Mouse (Mus musculus): ENCODE measurements around the gene E130208F15Rik. TPM values are rescaled to one million over a fixed set of nuclear protein-coding genes. Genes with fewer than 3 reads are reported as not detected.

The E130208F15Rik gene
- polyA plus RNA-seq, 1 experiment = not detected

DNA sequence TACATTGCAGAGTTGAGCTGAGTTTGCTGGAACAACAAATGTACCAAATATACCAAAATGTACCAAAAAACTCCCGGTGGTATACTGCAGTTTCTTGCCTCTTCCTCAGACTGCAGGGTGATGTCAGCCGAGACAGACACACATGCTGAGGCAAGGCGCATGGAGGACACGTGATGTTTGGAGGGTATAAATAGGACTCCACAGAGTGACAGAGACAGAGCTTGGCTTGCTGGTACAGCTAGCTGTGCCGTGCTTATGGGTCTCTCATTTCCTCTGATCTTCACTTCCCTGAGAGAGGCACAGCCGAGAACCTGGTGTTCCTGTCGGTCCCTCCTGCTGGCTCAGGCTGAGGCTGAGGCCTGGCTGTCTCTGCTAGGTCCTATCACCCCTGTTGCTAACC lies 38.8 kb upstream of the E130208F15Rik start:
- Histone ChIP-seq H3K27ac (ENCODE audit: control insufficient read depth, insufficient read depth, low read depth, low read length, poor library complexity) (no peak overlapping the region), H3K4me1 (ENCODE audit: control insufficient read depth, insufficient read depth, low read length) (no peaks in the 10 kb centered on the region; the same call in 1 of the 2 replicates), H3K4me3 (replicated peaks; ENCODE audit: control insufficient read depth, low read depth, low read length) (no peak overlapping the region)
- TF ChIP-seq CTCF (IDR thresholded peaks at IDR 0.05; ENCODE audit: control insufficient read depth, insufficient read depth, low read length) = no peak
- TF ChIP-seq POLR2A (IDR thresholded peaks at IDR 0.05; ENCODE audit: borderline replicate concordance, control insufficient read depth, low read depth, low read length) = no peak
- WGBS = 78% methylated on average over 7 of the region's 7 CpGs

DNA sequence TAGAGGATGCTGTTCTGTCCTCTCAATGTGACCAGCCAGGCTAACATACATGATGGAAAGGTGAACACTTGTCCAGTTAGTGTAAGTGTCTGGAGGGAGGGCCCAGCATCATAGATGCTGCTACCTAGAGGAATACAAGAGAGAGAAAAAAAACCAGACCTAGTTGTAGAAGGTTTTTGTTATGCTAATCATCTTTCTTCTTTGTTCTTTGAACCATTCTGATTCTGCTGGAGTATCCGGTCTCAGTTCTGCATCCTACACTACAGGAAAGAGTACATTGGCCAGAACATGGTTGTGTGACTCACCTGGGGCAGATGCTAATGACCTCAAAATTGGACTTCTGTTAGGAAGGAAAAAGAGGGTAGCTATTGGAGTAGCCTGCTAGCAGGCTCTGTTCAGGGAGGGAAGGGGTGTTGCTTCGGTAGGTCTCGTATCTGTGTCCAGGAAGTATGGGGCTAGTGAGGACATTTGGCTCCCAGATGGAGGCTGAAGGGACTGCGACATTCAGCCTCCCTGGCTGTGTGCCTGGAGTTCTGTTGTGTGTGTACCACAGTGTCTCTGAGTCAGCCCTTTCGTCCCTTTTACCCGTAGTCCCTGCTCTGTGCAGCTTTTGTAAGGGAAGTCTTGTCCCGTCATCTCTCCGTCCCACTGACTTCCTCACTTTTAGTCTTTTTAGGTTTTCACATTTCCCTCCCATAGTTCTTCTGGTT lies 34.7 kb upstream of the E130208F15Rik start:
- H3K4me1 ChIP-seq (ENCODE audit: control insufficient read depth, insufficient read depth, low read length) = no peaks in the 10 kb centered on the region
- H3K4me3 ChIP-seq (replicated peaks; ENCODE audit: control insufficient read depth, low read depth, low read length) = no peak overlapping the region
- H3K27ac ChIP-seq (ENCODE audit: control insufficient read depth, insufficient read depth, low read depth, low read length, poor library complexity) = no peak overlapping the region
- WGBS = 44% methylated on average over 8 of the region's 8 CpGs
- TF ChIP-seq CTCF (IDR thresholded peaks at IDR 0.05; ENCODE audit: control insufficient read depth, insufficient read depth, low read length) (no peak), POLR2A (IDR thresholded peaks at IDR 0.05; ENCODE audit: borderline replicate concordance, control insufficient read depth, low read depth, low read length) (no peak)

DNA sequence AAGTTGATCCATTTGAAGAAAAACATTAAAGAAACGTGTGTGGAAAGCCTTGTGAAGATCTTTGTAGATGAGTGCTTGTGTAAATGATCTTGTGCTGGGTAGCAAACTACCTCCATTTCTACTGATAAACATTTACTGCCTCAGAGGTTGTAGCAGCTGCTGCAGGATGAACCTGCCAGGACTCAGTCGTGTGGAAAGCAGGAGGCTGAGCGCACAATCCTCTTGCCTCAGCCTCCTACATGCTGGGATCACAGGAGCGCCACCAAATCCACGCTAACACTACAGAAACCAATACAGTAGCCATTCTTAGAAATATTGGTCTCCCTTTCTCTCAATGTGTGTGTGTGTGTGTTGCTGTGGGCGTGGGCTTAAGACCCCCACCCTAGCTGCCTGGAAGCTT lies 33.5 kb upstream of the E130208F15Rik start:
- no peak for TF ChIP-seq CTCF (IDR thresholded peaks at IDR 0.05; ENCODE audit: control insufficient read depth, insufficient read depth, low read length)
- TF ChIP-seq POLR2A (IDR thresholded peaks at IDR 0.05; ENCODE audit: borderline replicate concordance, control insufficient read depth, low read depth, low read length) = no peak

DNA sequence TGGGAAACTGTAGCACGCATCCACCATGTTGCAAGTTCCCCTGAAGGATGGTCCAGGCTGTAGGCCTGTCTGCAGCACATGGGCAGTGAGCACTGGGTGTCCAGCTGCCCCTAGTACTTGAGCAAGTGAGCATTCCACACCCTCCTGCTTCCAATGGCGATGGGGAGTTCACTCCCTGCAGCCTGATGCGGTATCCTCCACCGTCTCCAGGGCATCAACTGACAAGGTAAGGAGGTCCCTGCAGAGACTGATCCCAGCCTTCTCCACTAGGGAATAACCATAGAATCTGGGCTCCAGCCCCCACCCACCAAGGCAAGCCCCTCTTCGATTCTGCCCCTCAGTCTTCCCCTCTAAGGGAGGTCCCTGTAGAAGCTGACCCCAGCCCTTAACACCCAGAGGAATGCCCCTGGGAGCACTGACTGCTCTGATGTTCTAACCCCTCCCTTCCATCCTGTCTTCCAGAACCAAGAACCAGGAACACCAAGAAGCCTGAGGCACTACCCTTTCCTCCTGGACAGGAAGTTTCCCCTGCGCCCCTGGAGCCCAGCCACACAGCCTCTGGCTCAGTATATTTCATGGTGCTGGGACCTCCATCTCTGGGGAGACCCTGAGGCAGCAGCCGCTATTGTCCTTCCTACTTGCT lies 32.3 kb upstream of the E130208F15Rik start:
- TF ChIP-seq POLR2A (IDR thresholded peaks at IDR 0.05; ENCODE audit: borderline replicate concordance, control insufficient read depth, low read depth, low read length) = no peak
- no peak for TF ChIP-seq CTCF (IDR thresholded peaks at IDR 0.05; ENCODE audit: control insufficient read depth, insufficient read depth, low read length)

More for the DNA sequence above, 33.5 kb upstream of the E130208F15Rik start:
- Histone ChIP-seq H3K27ac (ENCODE audit: control insufficient read depth, insufficient read depth, low read depth, low read length, poor library complexity) (no peak overlapping the region), H3K4me3 (replicated peaks; ENCODE audit: control insufficient read depth, low read depth, low read length) (no peak overlapping the region), H3K4me1 (ENCODE audit: control insufficient read depth, insufficient read depth, low read length) (no peaks in the 10 kb centered on the region)
- WGBS = 69% methylated on average over 6 of the region's 6 CpGs

DNA sequence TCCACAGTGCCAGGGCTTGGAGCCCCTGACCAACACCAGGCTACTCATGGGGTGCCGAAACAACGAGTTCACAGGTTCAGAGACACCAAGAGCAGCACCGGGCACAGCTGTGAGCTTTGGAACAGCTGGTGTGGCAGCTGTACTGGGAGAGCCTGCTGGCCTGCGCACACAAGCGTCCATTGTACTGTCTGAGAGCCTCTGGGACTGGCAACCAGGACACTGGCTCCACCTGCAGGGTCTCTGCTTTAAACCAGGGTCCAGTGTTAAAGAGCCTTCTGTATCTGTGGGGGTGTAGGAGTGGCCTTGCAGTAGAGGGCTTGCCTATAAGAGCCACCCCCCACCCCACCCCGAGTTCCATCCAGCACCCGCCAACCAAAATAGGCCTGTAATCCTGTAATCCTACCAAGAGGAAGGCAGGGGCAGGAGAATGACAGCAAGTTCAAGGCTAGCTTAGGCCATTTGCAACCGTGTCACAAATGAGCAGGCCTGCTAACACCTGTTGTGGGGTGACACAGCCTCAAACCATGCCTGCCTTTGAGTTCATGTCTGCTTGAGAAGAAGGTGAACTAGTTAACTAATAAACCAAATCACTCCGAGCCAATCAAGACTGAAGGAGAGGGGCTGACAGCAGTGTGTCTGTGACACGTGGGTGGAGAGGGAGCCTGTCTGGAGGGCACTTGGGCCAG lies 31.7 kb upstream of the E130208F15Rik start:
- TF ChIP-seq POLR2A (IDR thresholded peaks at IDR 0.05; ENCODE audit: borderline replicate concordance, control insufficient read depth, low read depth, low read length) (no peak), CTCF (IDR thresholded peaks at IDR 0.05; ENCODE audit: control insufficient read depth, insufficient read depth, low read length) (no peak)
- WGBS = 77% methylated on average over 10 of the region's 10 CpGs

More for the DNA sequence above, 32.3 kb upstream of the E130208F15Rik start:
- no peaks in the 10 kb centered on the region for H3K4me1 ChIP-seq (ENCODE audit: control insufficient read depth, insufficient read depth, low read length)
- H3K27ac ChIP-seq (ENCODE audit: control insufficient read depth, insufficient read depth, low read depth, low read length, poor library complexity) = no peak overlapping the region
- 81% methylated on average over 7 of the region's 7 CpGs for WGBS
- H3K4me3 ChIP-seq (replicated peaks; ENCODE audit: control insufficient read depth, low read depth, low read length) = no peak overlapping the region

DNA sequence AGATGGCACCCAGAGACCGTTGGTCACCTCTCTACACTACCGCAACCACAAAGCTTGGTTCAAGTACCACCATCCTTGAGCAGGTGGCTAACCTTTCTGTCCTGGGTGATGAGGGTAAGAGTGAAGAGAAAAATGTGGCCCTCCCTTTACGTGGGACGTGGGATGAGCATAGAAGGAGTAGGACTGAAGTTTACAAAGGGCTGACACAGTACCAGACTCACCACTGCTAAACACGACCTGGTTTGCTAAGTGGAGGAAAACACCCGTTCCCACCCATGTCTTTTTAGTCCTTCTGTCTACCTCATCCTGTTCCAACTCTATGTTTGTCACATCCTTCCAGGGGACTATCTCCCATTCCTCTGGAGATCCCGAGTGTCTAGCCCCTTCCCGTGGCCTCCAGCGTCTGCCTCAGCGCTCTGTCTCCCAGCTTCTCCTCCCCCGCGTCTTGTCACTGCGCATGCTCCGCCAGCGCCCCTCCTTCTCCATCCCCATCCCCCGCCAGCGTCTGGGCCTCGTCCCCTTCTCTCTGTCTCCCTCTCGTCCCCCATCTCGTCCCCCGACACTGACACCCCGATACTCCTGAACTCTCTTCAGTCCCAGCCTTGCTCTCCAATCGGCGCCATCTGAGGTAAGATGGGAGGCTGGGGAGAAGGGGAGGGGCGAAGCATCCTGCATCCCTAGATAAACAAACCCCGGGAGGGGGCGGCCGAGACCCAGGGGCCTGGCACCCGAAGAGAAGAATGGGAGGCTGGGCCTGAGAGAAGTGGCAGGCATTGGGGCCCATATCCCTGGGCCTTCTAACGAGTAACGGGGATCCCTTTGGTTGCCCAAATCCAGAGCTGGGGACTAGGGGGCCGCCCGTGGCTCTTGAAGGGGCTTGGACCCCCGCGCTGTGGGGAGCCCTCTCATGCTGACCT lies 30.1 kb upstream of the E130208F15Rik start, which contains the start of gene Clip3:
Gene Clip3, plus strand, starts transcription at position 514 of the 917 bp plus-strand sequence.
- WGBS = 13% methylated on average over 35 of the region's 35 CpGs
- no peaks in the 10 kb centered on the region for H3K4me1 ChIP-seq (ENCODE audit: control insufficient read depth, insufficient read depth, low read length)
- H3K4me3 ChIP-seq (replicated peaks; ENCODE audit: control insufficient read depth, low read depth, low read length) = no peak within 1 kb of the TSS
- no peak within 1 kb of the TSS for H3K27ac ChIP-seq (ENCODE audit: control insufficient read depth, insufficient read depth, low read depth, low read length, poor library complexity)
- TF ChIP-seq POLR2A (IDR thresholded peaks at IDR 0.05; ENCODE audit: borderline replicate concordance, control insufficient read depth, low read depth, low read length) (no peak), CTCF (IDR thresholded peaks at IDR 0.05; ENCODE audit: control insufficient read depth, insufficient read depth, low read length) (no peak)

More for the DNA sequence above, 31.7 kb upstream of the E130208F15Rik start:
- no peak overlapping the region for H3K4me3 ChIP-seq (replicated peaks; ENCODE audit: control insufficient read depth, low read depth, low read length)
- H3K27ac ChIP-seq (ENCODE audit: control insufficient read depth, insufficient read depth, low read depth, low read length, poor library complexity) = no peak overlapping the region
- H3K4me1 ChIP-seq (ENCODE audit: control insufficient read depth, insufficient read depth, low read length) = no peaks in the 10 kb centered on the region

DNA sequence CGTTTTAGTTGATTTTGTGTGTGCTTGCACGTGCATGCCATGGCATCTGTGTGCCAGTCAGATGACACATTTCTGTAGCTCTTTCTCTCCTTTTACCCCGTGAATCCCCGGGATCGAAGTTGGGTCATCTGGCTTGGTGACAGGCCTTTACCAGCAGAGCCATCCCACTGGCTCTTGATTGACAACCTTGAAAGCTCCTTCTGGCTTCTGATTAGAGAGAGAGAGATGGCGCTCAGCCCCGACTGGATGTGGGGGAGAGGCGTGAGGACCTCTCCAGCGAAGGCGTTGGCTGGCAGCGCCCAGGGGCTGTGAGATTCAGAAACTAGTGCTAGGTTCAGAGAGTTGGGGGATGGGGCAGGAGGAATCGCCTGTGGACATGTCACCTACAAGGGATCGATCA lies 27.7 kb upstream of the E130208F15Rik start:
- no peak for TF ChIP-seq POLR2A (IDR thresholded peaks at IDR 0.05; ENCODE audit: borderline replicate concordance, control insufficient read depth, low read depth, low read length)
- no peak for TF ChIP-seq CTCF (IDR thresholded peaks at IDR 0.05; ENCODE audit: control insufficient read depth, insufficient read depth, low read length)
- WGBS = 82% methylated on average over 13 of the region's 13 CpGs
- H3K4me1 ChIP-seq (ENCODE audit: control insufficient read depth, insufficient read depth, low read length) = no peaks in the 10 kb centered on the region
- H3K27ac ChIP-seq (ENCODE audit: control insufficient read depth, insufficient read depth, low read depth, low read length, poor library complexity) = no peak overlapping the region
- H3K4me3 ChIP-seq (replicated peaks; ENCODE audit: control insufficient read depth, low read depth, low read length) = no peak overlapping the region
